Mouse (Mus musculus) splenic B cell, adult 2 months (primary cell): Measurements from ENCODE around the gene Aff3.

Experiments
- DNase-seq: peaks from one replicate; pipeline ENCODE4 v3.0.0-alpha.2; 2011; ENCODE audit warnings: low read depth, low spot score
- H3K27me3 ChIP-seq: 2 replicates; pipeline ENCODE4 v1.6.1; 2012; ENCODE audit warnings: mild to moderate bottlenecking, low read length, moderate library complexity, mixed read lengths; ENCODE audit not compliant: control insufficient read depth, poor library complexity, insufficient read depth, severe bottlenecking
- H3K36me3 ChIP-seq: 2 replicates; pipeline ENCODE4 v1.6.1; 2012; ENCODE audit warnings: mild to moderate bottlenecking, low read length, moderate library complexity, mixed read lengths; ENCODE audit not compliant: control insufficient read depth, poor library complexity, insufficient read depth, severe bottlenecking

Aff3 gene

DNA sequence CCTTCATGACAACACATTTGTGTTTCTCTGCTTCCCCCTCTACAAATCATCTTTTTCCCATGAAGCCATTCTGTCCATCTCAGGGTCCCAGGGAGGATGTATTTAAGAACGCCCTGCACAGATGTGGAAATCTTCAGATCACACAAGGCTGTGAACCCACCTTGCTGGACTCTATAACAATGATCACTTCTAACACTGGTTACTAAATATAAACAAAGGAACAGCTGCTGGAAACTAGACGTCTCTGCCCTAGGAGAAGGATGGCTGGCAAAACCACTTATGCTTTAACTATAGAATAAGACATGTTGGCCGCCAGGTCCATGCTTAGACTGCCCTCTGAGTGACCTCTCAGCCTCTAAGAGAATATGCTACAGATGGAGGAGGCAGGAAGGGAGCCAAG is 69.4 kb downstream of the Aff3 start:
- DNase-seq = no peak
- no peaks in the 10 kb centered on the region for H3K27me3 ChIP-seq

GRCm38 (mm10) chr1:38594766-38595165 is 70.0 kb downstream of the Aff3 start:
- Histone ChIP-seq H3K36me3 (no peaks in the 10 kb centered on the region; the same call in 1 of the 2 replicates), H3K27me3 (no peaks in the 10 kb centered on the region)
- DNase-seq = no peak

More for the DNA sequence above, 69.4 kb downstream of the Aff3 start:
- no peaks in the 10 kb centered on the region; the same call in 1 of the 2 replicates for H3K36me3 ChIP-seq

DNA sequence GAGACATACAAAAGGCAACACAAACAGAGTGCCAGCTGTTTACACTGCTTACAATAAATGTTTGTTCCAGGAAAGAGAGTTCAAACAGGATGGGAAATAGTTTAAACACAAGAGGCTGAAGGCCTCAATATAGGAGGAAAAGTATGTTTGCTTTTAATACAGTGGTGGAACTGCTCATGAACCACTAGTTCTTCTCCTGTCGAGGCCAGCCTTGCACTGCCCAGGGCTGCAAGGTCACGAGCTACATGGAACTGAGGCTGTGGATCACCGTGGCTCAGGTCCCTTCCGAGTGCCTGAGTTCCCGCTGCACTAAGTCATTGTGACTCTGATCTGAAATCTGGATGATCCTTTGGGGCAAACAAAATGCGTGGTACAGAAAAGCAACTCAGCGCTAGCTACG is 73.6 kb downstream of the Aff3 start:
- DNase-seq = no peak
- no peaks in the 10 kb centered on the region; the same call in 1 of the 2 replicates for H3K36me3 ChIP-seq
- no peaks in the 10 kb centered on the region for H3K27me3 ChIP-seq

GRCm38 (mm10) chr1:38588741-38589140 is 76.0 kb downstream of the Aff3 start:
- no peaks in the 10 kb centered on the region; the same call in none of the 2 replicates for H3K36me3 ChIP-seq
- H3K27me3 ChIP-seq = no peaks in the 10 kb centered on the region
- DNase-seq = no peak

DNA sequence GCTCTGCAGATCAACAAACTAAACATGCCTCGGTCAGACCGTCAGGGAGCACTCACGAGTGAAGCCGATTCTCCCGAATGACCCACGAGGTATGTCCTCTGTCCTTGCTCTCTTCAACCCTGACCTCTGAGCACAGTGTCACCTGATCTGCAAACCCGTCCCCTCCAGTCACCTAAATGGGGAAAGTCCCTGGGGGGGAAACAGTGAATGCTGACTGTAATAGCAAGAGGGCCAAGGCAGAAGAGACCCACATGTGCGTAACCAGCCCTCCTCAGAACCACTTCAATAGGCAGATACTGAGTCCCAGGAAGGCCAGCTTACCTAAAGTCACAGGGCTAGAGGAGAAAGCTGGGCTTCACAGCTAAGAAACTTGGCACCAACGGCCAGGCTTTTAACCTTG is 82.4 kb downstream of the Aff3 start:
- H3K27me3 ChIP-seq = no peaks in the 10 kb centered on the region
- no peaks in the 10 kb centered on the region; the same call in 1 of the 2 replicates for H3K36me3 ChIP-seq
- DNase-seq = no peak

- no peaks in the 10 kb centered on the region for H3K27me3 ChIP-seq
- DNase-seq = peak; percentile 53
- H3K36me3 ChIP-seq = no peaks in the 10 kb centered on the region; the same call in 1 of the 2 replicates
These were observed 84.2 kb downstream of the Aff3 start for GRCm38 (mm10) chr1:38580572-38580971.

GRCm38 (mm10) chr1:38578339-38578738 is 86.4 kb downstream of the Aff3 start:
- no peaks in the 10 kb centered on the region for H3K36me3 ChIP-seq
- no peak for DNase-seq
- no peaks in the 10 kb centered on the region for H3K27me3 ChIP-seq

- Histone ChIP-seq H3K27me3 (no peaks in the 10 kb centered on the region), H3K36me3 (no peaks in the 10 kb centered on the region)
- DNase-seq = no peak
These were observed 97.0 kb downstream of the Aff3 start for GRCm38 (mm10) chr1:38567791-38568190.

- H3K36me3 ChIP-seq = no peaks in the 10 kb centered on the region
- H3K27me3 ChIP-seq = no peaks in the 10 kb centered on the region
- DNase-seq = no peak
These were observed 98.6 kb downstream of the Aff3 start for GRCm38 (mm10) chr1:38566101-38566678.

DNA sequence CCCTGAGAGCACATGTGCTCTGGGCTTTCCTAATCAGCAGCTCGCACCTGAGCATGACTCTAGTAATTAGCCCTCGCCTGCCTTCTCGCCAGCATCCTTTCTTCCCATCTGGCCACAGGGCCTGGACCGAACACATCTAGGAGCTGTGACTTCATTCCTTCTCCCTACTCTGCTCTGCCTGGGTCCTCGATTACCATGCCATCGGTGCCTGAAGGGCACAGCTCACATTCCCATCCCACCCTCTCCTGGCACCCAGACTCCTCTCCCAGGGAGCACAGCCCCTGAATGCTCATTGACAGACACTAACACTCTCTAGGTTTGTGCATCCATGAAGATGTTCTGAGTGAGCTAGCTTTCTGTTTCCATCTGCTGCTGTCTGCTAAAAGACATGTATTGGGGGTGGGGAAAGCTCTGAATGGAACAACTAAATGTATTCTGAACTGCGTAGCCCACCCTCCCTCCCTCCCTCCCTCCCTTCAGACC is 99.4 kb downstream of the Aff3 start:
- Histone ChIP-seq H3K36me3 (no peaks in the 10 kb centered on the region), H3K27me3 (no peaks in the 10 kb centered on the region)
- DNase-seq = no peak

GRCm38 (mm10) chr1:38562397-38563199 is 102.2 kb downstream of the Aff3 start:
- Histone ChIP-seq H3K36me3 (no peaks in the 10 kb centered on the region), H3K27me3 (no peaks in the 10 kb centered on the region)
- no peak for DNase-seq

DNA sequence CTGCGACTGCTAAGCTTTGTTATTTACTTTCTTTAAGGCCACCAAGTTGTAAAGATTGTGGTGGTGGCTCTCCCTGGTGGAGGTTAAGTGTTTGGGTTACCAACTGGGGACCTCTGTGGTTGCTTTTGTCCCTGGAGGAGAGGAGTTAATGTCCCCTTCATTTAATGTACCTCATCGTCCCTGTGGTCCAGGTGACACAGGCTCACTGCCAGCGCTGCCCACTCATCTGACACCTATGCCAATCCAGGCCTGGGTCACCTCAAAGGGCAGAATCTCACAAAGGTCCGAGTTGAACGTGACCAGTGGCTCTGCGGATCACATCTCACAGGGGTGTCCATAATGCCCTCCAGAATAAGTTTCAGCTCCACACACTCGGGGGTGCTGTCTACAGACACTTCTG is 103.4 kb downstream of the Aff3 start:
- DNase-seq = no peak

DNA sequence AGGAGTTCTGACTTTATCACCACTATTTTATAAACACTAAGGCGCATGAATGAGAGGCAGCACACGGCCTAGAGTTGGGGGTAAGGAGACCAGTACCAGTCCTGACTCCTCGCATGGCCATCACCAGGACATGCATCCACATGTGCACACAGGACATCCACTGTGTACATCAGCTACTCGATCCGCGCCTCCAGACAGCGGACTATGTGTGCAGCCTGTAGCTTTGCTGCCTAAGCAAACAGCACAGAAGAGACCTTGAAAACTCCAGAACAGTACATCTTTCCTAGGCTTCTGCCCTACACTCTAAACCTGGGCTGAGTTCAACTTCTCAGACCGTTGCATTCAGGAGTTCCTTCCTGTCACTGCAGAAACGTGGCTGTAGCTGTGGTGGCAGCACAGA is 104.1 kb downstream of the Aff3 start:
- H3K27me3 ChIP-seq = no peaks in the 10 kb centered on the region
- H3K36me3 ChIP-seq = no peaks in the 10 kb centered on the region
- DNase-seq = no peak

More for the DNA sequence above, 103.4 kb downstream of the Aff3 start:
- Histone ChIP-seq H3K27me3 (no peaks in the 10 kb centered on the region), H3K36me3 (no peaks in the 10 kb centered on the region)

DNA sequence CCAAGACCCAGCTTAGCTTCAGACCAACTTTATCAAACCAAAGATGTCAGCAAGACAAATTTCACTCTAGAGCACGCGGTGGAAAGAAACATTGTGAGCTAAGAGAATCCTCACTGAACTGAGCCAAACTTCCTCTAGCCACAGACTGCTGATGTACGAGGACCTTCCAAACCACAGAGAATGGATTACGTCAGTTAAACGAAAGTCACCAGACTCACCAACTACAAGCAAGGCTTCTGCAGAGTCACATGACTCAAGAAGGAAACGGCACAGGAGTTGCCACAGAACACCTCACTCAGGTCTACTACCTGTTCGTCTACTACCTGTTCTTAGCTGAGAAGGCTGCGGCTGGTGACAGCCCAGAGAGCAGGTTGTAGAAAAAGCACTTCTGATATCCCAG is 107.1 kb downstream of the Aff3 start:
- DNase-seq = peak; percentile 86
- no peaks in the 10 kb centered on the region for H3K27me3 ChIP-seq
- 0 out of 2 replicates have a peak, but pooled peaks cover 2% of the 10 kb centered on the region for H3K36me3 ChIP-seq

GRCm38 (mm10) chr1:38554546-38554945 is 110.2 kb downstream of the Aff3 start:
- DNase-seq = no peak
- 0 out of 2 replicates have a peak, but pooled peaks cover 2% of the 10 kb centered on the region for H3K36me3 ChIP-seq
- H3K27me3 ChIP-seq = no peaks in the 10 kb centered on the region
